Mouse (Mus musculus) lung, postnatal 0 days (tissue): Measurements from ENCODE around the gene Zfand3. TPM values are rescaled to one million over a fixed set of nuclear protein-coding genes. Genes with fewer than 3 reads are reported as not detected.
A peak's percentile ranks its signal among the peaks of the same experiment; 100 is the strongest.

Experiments used
- ATAC-seq: fragments of 200-750 bp; cut with Nextera tagmentation; 2 replicates; pipeline ENCODE4 v1.8.0; 2017; ENCODE audit warnings: moderate library complexity
- DNase-seq: peaks from one replicate; pipeline ENCODE4 v3.0.0-alpha.2; 2016; ENCODE audit warnings: low spot score
- H3K27ac ChIP-seq: fragments of 300-500 bp; sonication (generic); 2 replicates; pipeline ENCODE4 v1.5.1; 2014; ENCODE audit warnings: antibody characterized with exemption, mild to moderate bottlenecking, low read length, mixed read lengths
- H3K27me3 ChIP-seq: fragments of 300-500 bp; sonication (generic); replicated peaks from 2 replicates; pipeline ENCODE4 v1.6.1; 2014; ENCODE audit warnings: low read length, mixed read lengths; ENCODE audit not compliant: insufficient read depth
- H3K36me3 ChIP-seq: fragments of 300-500 bp; sonication (generic); 2 replicates; pipeline ENCODE4 v1.6.1; 2014; ENCODE audit warnings: low read length, mixed read lengths; ENCODE audit not compliant: insufficient read depth
- H3K4me1 ChIP-seq: fragments of 300-500 bp; sonication (generic); 2 replicates; pipeline ENCODE4 v1.6.1; 2014; ENCODE audit warnings: antibody characterized with exemption, low read depth, low read length, mixed read lengths; ENCODE audit not compliant: insufficient read depth
- H3K4me2 ChIP-seq: fragments of 300-500 bp; sonication (generic); replicated peaks from 2 replicates; pipeline ENCODE4 v1.6.1; 2014; ENCODE audit warnings: low read depth, mild to moderate bottlenecking, low read length, moderate library complexity, mixed read lengths
- H3K4me3 ChIP-seq: fragments of 300-500 bp; sonication (generic); 2 replicates; pipeline ENCODE4 v1.5.1; 2014; ENCODE audit warnings: low read depth, low read length
- H3K9ac ChIP-seq: fragments of 300-500 bp; sonication (generic); replicated peaks from 2 replicates; pipeline ENCODE4 v1.6.1; 2014; ENCODE audit warnings: low read depth, mild to moderate bottlenecking
- H3K9me3 ChIP-seq: fragments of 300-500 bp; sonication (generic); 2 replicates; pipeline ENCODE4 v1.6.1; 2016; ENCODE audit warnings: low read length, mixed read lengths
- CTCF ChIP-seq: IDR thresholded peaks from 2 replicates; pipeline ENCODE4 v1.5.1; 2016; ENCODE audit warnings: antibody characterized with exemption, mild to moderate bottlenecking
- EP300 ChIP-seq: IDR thresholded peaks from 2 replicates; pipeline ENCODE4 v1.6.1; 2016; ENCODE audit warnings: antibody characterized with exemption, mild to moderate bottlenecking, control low read depth
- WGBS: fragments of 180-500 bp; shearing (Covaris S2); extraction: QIAGEN DNeasy Blood & Tissue Kit; methylation state at CpG from one replicate; pipeline ENCODE4 v1.1.7; 2014; 5-methylcytosine and 5-hydroxymethylcytosine counted together
- polyA plus RNA-seq: library from polyadenylated mRNA; unstranded; fragments of >200 nt; fragmentation: Nextera tagmentation; extraction: Ambion mirVana; gene quantifications from 2 replicates; pipeline ENCODE4 v1.2.1, GENCODE M21; 2015

Gene Zfand3
- polyA plus RNA-seq, 1 experiment from 2014 or later = 52.1 TPM

DNA sequence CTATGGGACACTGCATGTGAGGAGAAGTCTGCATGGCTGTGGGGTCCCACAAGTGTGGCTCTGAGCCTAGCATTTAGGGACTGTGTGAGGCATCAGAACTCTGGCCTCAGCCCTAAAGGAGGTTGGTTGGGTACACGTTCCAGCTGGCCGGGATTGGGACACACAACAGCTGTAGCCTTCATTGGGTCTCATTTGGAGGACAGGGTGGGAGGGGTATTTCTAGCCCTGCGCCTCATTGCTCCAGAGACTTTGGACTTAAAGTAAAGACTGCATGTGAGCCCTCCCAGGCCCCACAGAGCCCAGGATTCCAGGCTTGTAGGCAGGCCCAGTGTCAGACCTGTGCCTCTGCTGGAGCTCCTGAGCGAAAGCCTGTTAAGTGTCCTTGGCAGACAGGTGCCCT lies 225.9 kb downstream of the Zfand3 start:
- DNase-seq (peak; percentile 72), ATAC-seq (peak; percentile 78)
- no peaks in the 10 kb centered on the region for H3K36me3 ChIP-seq
- no peaks in the 10 kb centered on the region for H3K9me3 ChIP-seq
- no peak overlapping the region for H3K27ac ChIP-seq
- H3K4me1 ChIP-seq = peaks cover 6% of the 10 kb centered on the region; the same call in 1 of the 2 replicates
- H3K4me2 ChIP-seq = no peak overlapping the region
- TF ChIP-seq EP300 = no peak
- no peak for TF ChIP-seq CTCF
- 73% methylated on average over 4 of the region's 4 CpGs for WGBS
- H3K27me3 ChIP-seq = no peaks in the 10 kb centered on the region
- H3K4me3 ChIP-seq = no peak overlapping the region
- no peak overlapping the region for H3K9ac ChIP-seq

DNA sequence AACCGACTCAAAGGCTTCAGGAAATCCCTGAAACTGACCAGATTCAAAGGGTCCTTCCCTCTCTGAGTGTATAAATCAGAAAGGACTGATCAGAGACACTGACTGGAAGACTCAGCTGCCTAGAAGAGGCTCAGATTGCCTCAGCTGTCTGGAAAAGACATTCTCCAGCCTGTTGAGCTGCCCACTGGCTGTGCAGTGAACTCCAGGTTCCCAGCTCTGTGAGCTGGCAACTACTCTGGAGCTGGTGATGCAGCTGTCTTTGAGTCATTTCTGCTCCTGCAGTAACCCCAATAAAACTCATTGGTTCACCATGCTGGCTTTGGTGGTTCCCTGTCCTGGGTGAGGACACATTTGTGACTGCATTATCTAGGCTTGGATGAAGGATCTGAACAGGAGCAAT lies 226.9 kb downstream of the Zfand3 start:
- Histone ChIP-seq H3K36me3 (no peaks in the 10 kb centered on the region), H3K27ac (no peak overlapping the region), H3K9ac (no peak overlapping the region), H3K4me1 (peaks cover 6% of the 10 kb centered on the region; the same call in 1 of the 2 replicates), H3K9me3 (no peaks in the 10 kb centered on the region), H3K4me2 (no peak overlapping the region), H3K4me3 (no peak overlapping the region), H3K27me3 (no peaks in the 10 kb centered on the region)
- WGBS = 61% methylated on average over 1 of the region's 1 CpGs
- ATAC-seq = no peak
- TF ChIP-seq CTCF = no peak
- TF ChIP-seq EP300 = no peak
- DNase-seq = no peak

DNA sequence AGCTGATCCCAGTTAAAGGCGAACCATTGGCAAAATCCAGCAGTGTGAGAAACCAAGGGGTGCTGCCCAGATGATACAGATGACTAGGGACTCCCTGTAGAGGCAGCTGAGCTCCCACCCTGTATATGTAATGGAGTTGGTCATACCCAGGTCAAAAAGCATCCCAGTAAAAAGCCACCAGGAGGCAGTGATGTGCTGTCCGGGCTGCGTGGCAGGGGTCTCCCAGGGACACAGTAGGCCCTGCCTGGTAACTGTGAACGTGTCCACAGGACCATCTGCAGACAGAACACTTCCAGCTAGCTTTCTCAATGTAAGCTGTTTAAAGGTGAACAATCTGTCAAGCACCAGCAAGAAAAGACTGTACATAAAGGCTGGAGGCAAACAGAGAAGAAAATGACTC lies 228.2 kb downstream of the Zfand3 start:
- Histone ChIP-seq H3K27ac (no peak overlapping the region), H3K4me3 (no peak overlapping the region), H3K36me3 (no peaks in the 10 kb centered on the region), H3K27me3 (no peaks in the 10 kb centered on the region), H3K9me3 (no peaks in the 10 kb centered on the region), H3K4me2 (no peak overlapping the region), H3K9ac (no peak overlapping the region), H3K4me1 (peaks cover 6% of the 10 kb centered on the region; the same call in 1 of the 2 replicates)
- DNase-seq (no peak), ATAC-seq (no peak)
- WGBS = 63% methylated on average over 4 of the region's 4 CpGs
- TF ChIP-seq EP300 (no peak), CTCF (peak; percentile 40)

DNA sequence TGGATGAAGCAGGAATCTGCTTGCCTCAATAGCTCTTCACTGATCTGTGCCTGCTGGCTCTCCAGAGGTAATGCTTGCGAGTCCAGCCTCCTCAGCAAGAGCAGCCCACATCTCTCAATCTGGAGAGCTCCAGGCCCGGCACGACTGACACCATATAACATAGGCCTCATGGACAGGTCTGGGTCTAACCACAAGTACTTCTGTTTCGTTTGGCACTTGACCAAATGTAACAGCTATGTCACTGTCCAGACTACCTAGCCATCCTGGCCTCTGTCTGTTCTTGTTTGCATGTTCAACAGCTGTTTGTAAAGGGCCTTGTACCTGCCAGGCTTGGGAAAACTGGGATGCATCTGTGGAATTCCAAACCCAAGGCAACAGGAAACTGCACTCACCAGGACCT lies 230.8 kb downstream of the Zfand3 start:
- Histone ChIP-seq H3K9me3 (no peaks in the 10 kb centered on the region), H3K4me3 (no peak overlapping the region), H3K4me1 (peaks cover 11% of the 10 kb centered on the region), H3K27ac (no peak overlapping the region), H3K9ac (no peak overlapping the region), H3K36me3 (no peaks in the 10 kb centered on the region), H3K27me3 (no peaks in the 10 kb centered on the region), H3K4me2 (no peak overlapping the region)
- ATAC-seq = no peak
- TF ChIP-seq CTCF (no peak), EP300 (no peak)
- DNase-seq = no peak
- 47% methylated on average over 4 of the region's 4 CpGs for WGBS

DNA sequence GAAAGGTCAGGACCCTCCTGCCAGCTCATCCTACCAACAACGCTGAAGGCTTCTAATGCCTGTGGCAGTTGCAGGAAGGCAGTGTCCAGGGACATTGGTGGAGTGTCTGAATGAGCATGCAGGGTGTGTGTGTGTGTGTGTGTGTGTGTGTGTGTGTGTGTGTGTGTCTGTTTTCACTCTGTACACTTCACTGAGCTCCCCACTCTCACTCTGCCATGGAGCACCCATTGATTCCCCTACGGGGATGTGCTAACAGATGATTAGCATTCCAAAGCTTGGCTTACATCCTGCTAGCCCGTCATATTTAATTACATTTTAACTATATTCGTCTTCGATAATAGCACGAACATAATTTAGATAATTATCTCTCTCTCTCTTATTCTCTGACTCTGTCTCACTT lies 232.1 kb downstream of the Zfand3 start:
- Histone ChIP-seq H3K4me1 (peaks cover 11% of the 10 kb centered on the region), H3K27me3 (no peaks in the 10 kb centered on the region), H3K9ac (no peak overlapping the region), H3K4me3 (no peak overlapping the region), H3K27ac (no peak overlapping the region), H3K9me3 (no peaks in the 10 kb centered on the region), H3K4me2 (no peak overlapping the region), H3K36me3 (no peaks in the 10 kb centered on the region)
- no peak for ATAC-seq
- TF ChIP-seq CTCF (no peak), EP300 (no peak)
- WGBS = 61% methylated on average over 6 of the region's 6 CpGs
- DNase-seq = no peak

DNA sequence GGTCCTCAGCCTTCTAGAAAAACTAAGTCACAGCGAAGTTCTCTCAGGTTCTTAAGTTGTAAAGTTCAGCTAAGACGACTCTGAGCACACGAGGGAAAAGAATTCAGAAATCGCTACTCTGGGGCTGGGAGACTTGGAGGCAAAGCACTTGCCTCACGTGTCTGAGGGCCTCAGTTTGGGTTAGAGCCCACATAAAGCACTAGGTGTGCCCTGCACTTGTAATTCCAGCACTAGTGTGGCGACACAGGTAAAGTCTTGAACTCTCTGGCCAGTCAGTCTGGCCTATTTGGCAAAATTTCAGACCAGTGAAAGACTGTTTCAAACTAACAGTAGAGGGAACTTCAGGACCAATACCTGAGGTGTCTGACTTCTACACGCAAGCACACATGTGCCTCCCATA lies 233.1 kb downstream of the Zfand3 start:
- DNase-seq (peak; percentile 83), ATAC-seq (peak; percentile 89)
- H3K27ac ChIP-seq = no peak overlapping the region
- no peaks in the 10 kb centered on the region for H3K9me3 ChIP-seq
- H3K4me1 ChIP-seq = peaks cover 16% of the 10 kb centered on the region
- no peak overlapping the region for H3K4me3 ChIP-seq
- WGBS = 63% methylated on average over 7 of the region's 7 CpGs
- TF ChIP-seq CTCF = no peak
- TF ChIP-seq EP300 = peak; percentile 48; the same call in 1 of the 2 replicates
- H3K4me2 ChIP-seq = no peak overlapping the region
- no peak overlapping the region for H3K9ac ChIP-seq
- H3K36me3 ChIP-seq = no peaks in the 10 kb centered on the region
- no peaks in the 10 kb centered on the region for H3K27me3 ChIP-seq

DNA sequence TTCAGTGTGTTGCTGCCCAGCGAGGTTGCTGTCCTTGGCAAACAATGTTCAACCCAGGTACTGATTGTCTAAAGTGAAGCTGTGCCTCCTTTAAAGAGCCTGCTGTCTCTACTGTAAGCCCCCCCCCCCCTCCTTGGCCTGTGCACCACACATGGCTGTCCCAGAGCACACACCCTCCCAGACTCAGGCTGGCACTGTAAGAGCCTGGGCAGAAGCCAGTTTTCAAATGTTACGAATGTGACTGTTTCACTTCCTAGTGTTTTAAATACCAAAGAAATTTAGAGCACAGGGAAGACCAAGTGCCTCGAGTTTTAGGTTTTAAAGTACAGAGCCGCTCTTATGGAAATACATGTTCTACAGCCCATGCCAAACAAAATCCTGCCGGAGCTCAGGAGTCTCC lies 234.9 kb downstream of the Zfand3 start:
- Histone ChIP-seq H3K4me2 (no peak overlapping the region), H3K4me3 (no peak overlapping the region), H3K36me3 (no peaks in the 10 kb centered on the region), H3K4me1 (peaks cover 16% of the 10 kb centered on the region), H3K27ac (peak overlapping the region; percentile 26; the same call in 1 of the 2 replicates), H3K27me3 (no peaks in the 10 kb centered on the region), H3K9ac (no peak overlapping the region), H3K9me3 (no peaks in the 10 kb centered on the region)
- WGBS = 46% methylated on average over 5 of the region's 5 CpGs
- peak; percentile 64 for DNase-seq
- no peak for TF ChIP-seq EP300
- no peak for TF ChIP-seq CTCF
- ATAC-seq = peak; percentile 54
